Mouse (Mus musculus): ENCODE results near the gene Tnf.

GRCm38 (mm10) chr17:35201128-35201527 lies 679 bp downstream of the Tnf start:
- no peak for TF ChIP-seq CTCF (IDR thresholded peaks at IDR 0.05; ENCODE audit: insufficient read depth, low read depth, low read length)
- no peak for TF ChIP-seq POLR2A (IDR thresholded peaks at IDR 0.05; ENCODE audit: insufficient read depth, low read depth, low read length)

All from olfactory bulb, adult 2 months (tissue).